Mouse (Mus musculus) thymus, postnatal 0 days (tissue): Measurements from ENCODE around the gene Sumo3. TPM values are rescaled to one million over a fixed set of nuclear protein-coding genes. Genes with fewer than 3 reads are reported as not detected.

Experiments
- microRNA counts: library from miRNA; unstranded; fragments of <30 nt; microRNA quantifications from one replicate; lab custom pipeline; 2015
- microRNA-seq: library from miRNA; unstranded; fragments of <30 nt; microRNA quantifications from one replicate; pipeline ENCODE4, GENCODE M21; 2016; ENCODE audit warnings: borderline number of aligned reads
- polyA plus RNA-seq: library from polyadenylated mRNA; unstranded; fragments of >200 nt; fragmentation: Nextera tagmentation; extraction: Ambion mirVana; gene quantifications from 2 replicates; pipeline ENCODE4 v1.2.1, GENCODE M21; 2015

Gene Sumo3
- polyA plus RNA-seq, 1 experiment from 2014 or later, result 259 TPM

MicroRNA genes within 50 kb of the gene (microRNA counts, 519-probe panel; counts per million panel counts)
- 473 counts per million, percentile 71 among the panel's probes with 10 or more counts for microRNA mmu-miR-1930 (lab: Ali Mortazavi, UCI)

Small RNA genes within 50 kb of the gene (microRNA-seq; reads per million reads assigned to microRNA genes)
- gene Mir1930, result 20.8 reads per million, percentile 26 among the genes with 10 or more reads in this experiment

Other genes with a start within 250 kb of the Sumo3 start
- gene Adarb1, start 187.8 kb upstream of the Sumo3 start, polyA plus RNA-seq, result 1.3 and 1.8 TPM in 2 replicates
- 47.5 and 51.5 TPM in 2 replicates for gene Fam207a, start 90.3 kb upstream of the Sumo3 start, polyA plus RNA-seq
- 121 and 126 TPM in 2 replicates for gene Itgb2, start 75.8 kb upstream of the Sumo3 start, polyA plus RNA-seq
- 79.8 and 85.6 TPM in 2 replicates for gene Pttg1ip, start 24.4 kb upstream of the Sumo3 start, polyA plus RNA-seq
- gene Gm49325, start 100 bp downstream of the Sumo3 start, polyA plus RNA-seq, result 9.2 and 23.4 TPM in 2 replicates
- gene Ube2g2, start 16.2 kb downstream of the Sumo3 start, polyA plus RNA-seq, result 67.9 and 69.8 TPM in 2 replicates
- 0.77 and 0.84 TPM in 2 replicates for gene Tspear, start 80.5 kb downstream of the Sumo3 start, polyA plus RNA-seq
- gene Gm19402, start 84.7 kb downstream of the Sumo3 start, polyA plus RNA-seq, result not detected in 2 replicates
- gene Gm9508, start 91.1 kb downstream of the Sumo3 start, polyA plus RNA-seq, result not detected in 2 replicates
- not detected in 2 replicates for gene Gm10272, start 100.5 kb downstream of the Sumo3 start, polyA plus RNA-seq
- not detected in 2 replicates for gene Gm10024, start 105.4 kb downstream of the Sumo3 start, polyA plus RNA-seq
- gene Gm10142, start 109.7 kb downstream of the Sumo3 start, polyA plus RNA-seq, result not detected in 2 replicates
- not detected in 2 replicates for gene Krtap12-1, start 114.5 kb downstream of the Sumo3 start, polyA plus RNA-seq
- gene Gm10100, start 120.4 kb downstream of the Sumo3 start, polyA plus RNA-seq, result not detected in 2 replicates
- gene Gm18596, start 136.5 kb downstream of the Sumo3 start, polyA plus RNA-seq, result not detected in 2 replicates
- gene Gm9736, start 145.3 kb downstream of the Sumo3 start, polyA plus RNA-seq, result not detected in 2 replicates
- gene Gm3233, start 153.6 kb downstream of the Sumo3 start, polyA plus RNA-seq, result not detected in 2 replicates
- gene Gm3238, start 165.2 kb downstream of the Sumo3 start, polyA plus RNA-seq, result not detected in 2 replicates
- gene Gm7138, start 170.8 kb downstream of the Sumo3 start, polyA plus RNA-seq, result not detected in 2 replicates
- gene Gm3250, start 176.4 kb downstream of the Sumo3 start, polyA plus RNA-seq, result not detected in 2 replicates
- gene Gm7137, start 182.1 kb downstream of the Sumo3 start, polyA plus RNA-seq, result not detected in 2 replicates
- not detected in 2 replicates for gene Gm9639, start 189.0 kb downstream of the Sumo3 start, polyA plus RNA-seq
- not detected in 2 replicates for gene Gm19668, start 193.0 kb downstream of the Sumo3 start, polyA plus RNA-seq
- not detected in 2 replicates for gene Gm9507, start 205.7 kb downstream of the Sumo3 start, polyA plus RNA-seq
- gene Gm2696, start 208.6 kb downstream of the Sumo3 start, polyA plus RNA-seq, result not detected in 2 replicates
- gene Krtap10-4, start 221.0 kb downstream of the Sumo3 start, polyA plus RNA-seq, result not detected in 2 replicates
- gene Krtap10-10, start 229.8 kb downstream of the Sumo3 start, polyA plus RNA-seq, result not detected in 2 replicates
- not detected in 2 replicates for gene Gm36176, start 240.7 kb downstream of the Sumo3 start, polyA plus RNA-seq
- not detected in 2 replicates for gene Gm10318, start 246.8 kb downstream of the Sumo3 start, polyA plus RNA-seq